ENCODE assay signal across 11 mouse cellular contexts in the genomic region with DNA sequence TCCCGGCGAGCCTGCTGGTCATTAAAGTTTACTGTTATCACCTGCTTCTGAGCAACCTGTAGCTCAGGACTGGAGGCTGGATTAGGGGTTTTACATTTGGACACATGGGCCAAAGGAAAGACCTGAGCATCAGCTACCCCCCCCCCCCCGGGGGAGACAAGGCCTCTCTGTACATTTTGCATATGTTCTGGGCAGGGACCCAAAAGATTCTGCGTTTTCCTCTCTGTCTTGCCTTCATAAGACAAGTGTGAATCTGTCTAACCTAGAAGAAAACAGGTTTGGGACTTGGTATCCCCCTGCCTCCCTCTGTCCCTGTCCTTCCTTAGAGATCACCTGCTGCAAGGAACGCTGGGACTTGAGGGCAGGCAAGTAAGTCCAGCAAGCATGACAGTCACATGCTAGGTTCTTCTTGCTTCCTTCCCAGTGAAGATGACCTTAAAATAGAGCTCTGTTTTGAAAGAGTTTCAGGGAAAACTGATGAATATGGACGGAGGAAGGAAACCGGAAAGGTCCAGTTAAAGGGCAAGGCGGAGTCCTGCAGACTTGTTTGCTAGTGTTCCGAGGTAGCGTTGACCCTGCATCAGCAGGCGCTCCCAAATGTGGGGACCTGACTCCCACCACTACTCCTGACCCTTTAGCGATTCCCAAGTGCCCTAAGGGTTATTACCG. TPM values are rescaled to one million over a fixed set of nuclear protein-coding genes. Genes with fewer than 3 reads are reported as not detected.
DNase-seq lines count a peak whose midpoint lies in the region; ATAC-seq and TF ChIP-seq lines count a peak whose summit lies in the region.
"Had no signal": no experiment of that assay in that cellular context is flagged by ENCODE, and none has a peak within 500 bp of the region (broad histone marks: within the 10 kb centered on the region; RNA-seq: fewer than 3 reads in every experiment).

No protein-coding gene starts in this region.

- TF ChIP-seq POLR2A in thymus, adult 2 months (IDR thresholded peaks at IDR 0.05; ENCODE audit: control insufficient read depth, extremely low read depth, insufficient read depth, low read length, poor library complexity): no peak

- H3K36me3 ChIP-seq in intestine, postnatal 0 days (ENCODE audit: control insufficient read depth, insufficient read depth): no peaks in the 10 kb centered on the region
- H3K36me3 ChIP-seq in intestine, embryonic 16.5 days (ENCODE audit: control insufficient read depth, insufficient read depth, low read length): no peaks in the 10 kb centered on the region
- no peaks in the 10 kb centered on the region for H3K36me3 ChIP-seq in midbrain, embryonic 13.5 days
- no peaks in the 10 kb centered on the region for H3K36me3 ChIP-seq in midbrain, postnatal 0 days (ENCODE audit: insufficient read depth, low read length)
- H3K36me3 ChIP-seq in heart, embryonic 12.5 days: no peaks in the 10 kb centered on the region
- H3K36me3 ChIP-seq in thymus, adult 2 months (ENCODE audit: control insufficient read depth, insufficient read depth, low read length): no peaks in the 10 kb centered on the region

- WGBS in intestine, postnatal 0 days: 65% methylated on average over 13 of the region's 13 CpGs
- 68% methylated on average over 13 of the region's 13 CpGs for WGBS in intestine, embryonic 16.5 days
- 66% methylated on average over 13 of the region's 13 CpGs for WGBS in midbrain, embryonic 13.5 days
- WGBS in midbrain, postnatal 0 days: 71% methylated on average over 13 of the region's 13 CpGs
- WGBS in heart, embryonic 12.5 days: 67% methylated on average over 13 of the region's 13 CpGs
- 92% methylated on average over 13 of the region's 13 CpGs for WGBS in thymus, adult 2 months

- no peak overlapping the region for H3K27ac ChIP-seq in intestine, postnatal 0 days (ENCODE audit: low read depth, low read length)
- no peak overlapping the region for H3K27ac ChIP-seq in intestine, embryonic 16.5 days (ENCODE audit: low read length)
- peak overlapping the region; percentile 44; the same call in 1 of the 2 replicates for H3K27ac ChIP-seq in midbrain, embryonic 13.5 days
- H3K27ac ChIP-seq in midbrain, postnatal 0 days (ENCODE audit: low read depth, low read length): no peak overlapping the region
- H3K27ac ChIP-seq in heart, embryonic 12.5 days (ENCODE audit: poor library complexity, severe bottlenecking): peak overlapping the region; percentile 87
- H3K27ac ChIP-seq in thymus, adult 2 months (ENCODE audit: control insufficient read depth, insufficient read depth, low read length): no peak overlapping the region

- H3K4me1 ChIP-seq in intestine, postnatal 0 days (replicated peaks; ENCODE audit: control insufficient read depth, insufficient read depth, low read length): no peaks in the 10 kb centered on the region
- peaks cover 11% of the 10 kb centered on the region for H3K4me1 ChIP-seq in intestine, embryonic 16.5 days (ENCODE audit: control insufficient read depth, insufficient read depth, low read length)
- H3K4me1 ChIP-seq in midbrain, embryonic 13.5 days (replicated peaks): peaks cover 70% of the 10 kb centered on the region
- peaks cover 10% of the 10 kb centered on the region; the same call in 1 of the 2 replicates for H3K4me1 ChIP-seq in midbrain, postnatal 0 days (ENCODE audit: insufficient read depth, low read length)
- H3K4me1 ChIP-seq in heart, embryonic 12.5 days (replicated peaks): peaks cover 66% of the 10 kb centered on the region
- no peaks in the 10 kb centered on the region for H3K4me1 ChIP-seq in thymus, adult 2 months (replicated peaks; ENCODE audit: control insufficient read depth, insufficient read depth, low read length)

- DNase-seq in midbrain, postnatal 0 days (ENCODE audit: low spot score): no peak
- DNase-seq in right cerebral cortex, adult 18-20 months: no peak
- no peak for DNase-seq in thymus, adult 2 months
- DNase-seq: cerebellum, postnatal 14 days; thymus, postnatal 14 days had no signal

- H3K9me3 ChIP-seq in intestine, postnatal 0 days (ENCODE audit: control insufficient read depth): no peaks in the 10 kb centered on the region
- H3K9me3 ChIP-seq in intestine, embryonic 16.5 days (ENCODE audit: control insufficient read depth, low read length): no peaks in the 10 kb centered on the region
- no peaks in the 10 kb centered on the region for H3K9me3 ChIP-seq in midbrain, embryonic 13.5 days
- no peaks in the 10 kb centered on the region for H3K9me3 ChIP-seq in midbrain, postnatal 0 days (ENCODE audit: low read length)
- H3K9me3 ChIP-seq in heart, embryonic 12.5 days (replicated peaks): no peaks in the 10 kb centered on the region

- H3K4me3 ChIP-seq in intestine, postnatal 0 days (ENCODE audit: low read depth, low read length): no peak overlapping the region
- no peak overlapping the region for H3K4me3 ChIP-seq in intestine, embryonic 16.5 days (ENCODE audit: low read length)
- H3K4me3 ChIP-seq in midbrain, embryonic 13.5 days (replicated peaks): no peak overlapping the region
- H3K4me3 ChIP-seq in midbrain, postnatal 0 days (ENCODE audit: low read depth, low read length): no peak overlapping the region
- H3K4me3 ChIP-seq in heart, embryonic 12.5 days: no peak overlapping the region
- H3K4me3 ChIP-seq in thymus, adult 2 months (ENCODE audit: control insufficient read depth, insufficient read depth, low read length): no peak overlapping the region

- no peak for TF ChIP-seq CTCF in intestine, postnatal 0 days (IDR thresholded peaks at IDR 0.05; ENCODE audit: low read depth)
- no peak for TF ChIP-seq CTCF in midbrain, postnatal 0 days (IDR thresholded peaks at IDR 0.05)
- no peak for TF ChIP-seq CTCF in thymus, adult 2 months (IDR thresholded peaks at IDR 0.05; ENCODE audit: borderline replicate concordance, control insufficient read depth, extremely low read depth, insufficient read depth, low read length, poor library complexity)

- 0 out of 2 replicates have a peak overlapping the region, but pooled peaks have one; percentile 13 for H3K4me2 ChIP-seq in intestine, postnatal 0 days (replicated peaks; ENCODE audit: low read depth)
- H3K4me2 ChIP-seq in intestine, embryonic 16.5 days (ENCODE audit: low read depth, low read length): no peak overlapping the region
- no peak overlapping the region for H3K4me2 ChIP-seq in midbrain, embryonic 13.5 days (replicated peaks)
- no peak overlapping the region for H3K4me2 ChIP-seq in midbrain, postnatal 0 days (ENCODE audit: low read depth, low read length, poor library complexity, severe bottlenecking)
- 0 out of 2 replicates have a peak overlapping the region, but pooled peaks have one; percentile 57 for H3K4me2 ChIP-seq in heart, embryonic 12.5 days

- no peak for ATAC-seq in intestine, postnatal 0 days
- ATAC-seq in intestine, embryonic 16.5 days: no peak
- ATAC-seq in midbrain, embryonic 13.5 days: no peak
- no peak for ATAC-seq in midbrain, postnatal 0 days (ENCODE audit: low FRiP score)
- no peak for ATAC-seq in heart, embryonic 12.5 days (ENCODE audit: insufficient number of reproducible peaks, low FRiP score)
- ATAC-seq in megakaryocyte-erythroid progenitor cell, adult 5-6 weeks (replicated peaks; ENCODE audit: low FRiP score, low TSS enrichment, poor library complexity, severe bottlenecking): no peak
- ATAC-seq: inflammation-experienced regulatory T-cells, adult 6 months had no signal

- no peak overlapping the region for H3K9ac ChIP-seq in intestine, postnatal 0 days (ENCODE audit: low read depth, low read length)
- H3K9ac ChIP-seq in intestine, embryonic 16.5 days (ENCODE audit: low read depth, low read length): no peak overlapping the region
- no peak overlapping the region for H3K9ac ChIP-seq in midbrain, embryonic 13.5 days (replicated peaks)
- H3K9ac ChIP-seq in midbrain, postnatal 0 days (replicated peaks; ENCODE audit: low read length, poor library complexity, severe bottlenecking): no peak overlapping the region
- peak overlapping the region; percentile 51; the same call in 1 of the 2 replicates for H3K9ac ChIP-seq in heart, embryonic 12.5 days

- no peaks in the 10 kb centered on the region for H3K27me3 ChIP-seq in intestine, postnatal 0 days (replicated peaks; ENCODE audit: control insufficient read depth, insufficient read depth, low read length)
- no peaks in the 10 kb centered on the region for H3K27me3 ChIP-seq in intestine, embryonic 16.5 days (replicated peaks; ENCODE audit: control insufficient read depth, insufficient read depth, low read length)
- H3K27me3 ChIP-seq in midbrain, embryonic 13.5 days: peaks cover 8% of the 10 kb centered on the region; the same call in 1 of the 2 replicates
- no peaks in the 10 kb centered on the region for H3K27me3 ChIP-seq in midbrain, postnatal 0 days (ENCODE audit: insufficient read depth, low read length)
- H3K27me3 ChIP-seq in heart, embryonic 12.5 days (replicated peaks): no peaks in the 10 kb centered on the region
- no peaks in the 10 kb centered on the region for H3K27me3 ChIP-seq in thymus, adult 2 months (ENCODE audit: control insufficient read depth, insufficient read depth, low read length)

RNA-seq across cellular contexts. Expression of a gene that starts 13.6 kb away (rescaled TPM):
- 8.8 and 10.5 TPM in 2 replicates for polyA plus RNA-seq in intestine, postnatal 0 days (2015; fragmentation: Nextera tagmentation; extraction: Ambion mirVana)
- polyA plus RNA-seq in intestine, embryonic 16.5 days (2015; fragmentation: Nextera tagmentation; extraction: Ambion mirVana): 12.7 and 13.1 TPM in 2 replicates
- 6.0 and 7.4 TPM in 2 replicates for polyA plus RNA-seq in midbrain, embryonic 13.5 days (2015; fragmentation: Nextera tagmentation; extraction: Ambion mirVana)
- 9.4 and 10.1 TPM in 2 replicates for total RNA-seq in midbrain, postnatal 0 days (2014; rRNA removed)
- polyA plus RNA-seq in midbrain, postnatal 0 days (2015; fragmentation: Nextera tagmentation; extraction: Ambion mirVana): 8.6 and 9.0 TPM in 2 replicates
- 28.4 and 29.7 TPM in 2 replicates for polyA plus RNA-seq in heart, embryonic 12.5 days (2016; fragmentation: Nextera tagmentation; extraction: Ambion mirVana)
- total RNA-seq in megakaryocyte-erythroid progenitor cell, adult 5-6 weeks (2014; fragmentation: Nextera tagmentation): 13.6 and 24.1 TPM in 2 replicates
- 23.6 and 31.5 TPM in 2 replicates for total RNA-seq in megakaryocyte-erythroid progenitor cell, adult 5-6 weeks (2017)
- 6.6 and 8.4 TPM in 2 replicates for polyA plus RNA-seq in thymus, adult 2 months (2012; rRNA removed)

RNA-seq across cellular contexts. Expression of a gene that starts 32.4 kb away (rescaled TPM):
- 5.3 and 6.7 TPM in 2 replicates for polyA plus RNA-seq in intestine, postnatal 0 days (2015; fragmentation: Nextera tagmentation; extraction: Ambion mirVana)
- 4.0 TPM in 2 replicates for polyA plus RNA-seq in intestine, embryonic 16.5 days (2015; fragmentation: Nextera tagmentation; extraction: Ambion mirVana)
- polyA plus RNA-seq in midbrain, embryonic 13.5 days (2015; fragmentation: Nextera tagmentation; extraction: Ambion mirVana): 49.2 and 50.4 TPM in 2 replicates
- 41.2 and 60.5 TPM in 2 replicates for total RNA-seq in midbrain, postnatal 0 days (2014; rRNA removed)
- 34.8 and 36.3 TPM in 2 replicates for polyA plus RNA-seq in midbrain, postnatal 0 days (2015; fragmentation: Nextera tagmentation; extraction: Ambion mirVana)
- 20.4 and 21.9 TPM in 2 replicates for polyA plus RNA-seq in heart, embryonic 12.5 days (2016; fragmentation: Nextera tagmentation; extraction: Ambion mirVana)
- 3.2 and 6.6 TPM in 2 replicates for total RNA-seq in megakaryocyte-erythroid progenitor cell, adult 5-6 weeks (2014; fragmentation: Nextera tagmentation)
- total RNA-seq in megakaryocyte-erythroid progenitor cell, adult 5-6 weeks (2017): 1.9 and 4.6 TPM in 2 replicates
- 1.3 TPM in 2 replicates for polyA plus RNA-seq in thymus, adult 2 months (2012; rRNA removed)

Comparison
In these comparisons a context has a peak if more than half of its experiments do, and no peak if none do; other contexts are left out.
1. H3K27ac ChIP-seq: peak in midbrain, embryonic 13.5 days (single experiment) and heart, embryonic 12.5 days (single experiment); none in intestine, postnatal 0 days (single experiment), intestine, embryonic 16.5 days (single experiment), midbrain, postnatal 0 days (single experiment) and thymus, adult 2 months (single experiment).
2. H3K4me2 ChIP-seq: peak in intestine, postnatal 0 days (single experiment) and heart, embryonic 12.5 days (single experiment); none in intestine, embryonic 16.5 days (single experiment), midbrain, embryonic 13.5 days (single experiment) and midbrain, postnatal 0 days (single experiment).